Mouse (Mus musculus): ENCODE data around the gene Ugt1a9.

DNA sequence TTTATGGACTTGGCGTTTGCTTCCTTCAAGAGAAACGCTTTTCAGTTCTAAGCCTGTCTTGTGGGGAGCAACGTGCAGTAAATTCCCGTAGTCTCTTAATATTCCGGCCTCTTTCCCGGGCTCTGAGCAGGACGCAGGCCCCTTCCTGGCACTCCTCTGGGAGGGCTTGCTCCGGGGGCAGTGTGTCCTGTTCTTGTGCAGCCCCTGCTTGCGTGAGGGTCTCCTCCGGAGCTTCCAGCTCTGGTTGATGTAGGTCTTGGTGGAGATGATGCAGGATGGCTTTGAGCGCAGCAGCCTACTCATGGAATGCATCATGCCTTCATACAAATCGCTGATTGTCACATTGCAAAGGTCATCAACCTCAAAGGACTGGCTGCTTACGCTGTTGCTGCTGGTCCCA lies 195.5 kb downstream of the Ugt1a9 start:
- TF ChIP-seq CTCF (IDR thresholded peaks at IDR 0.05; ENCODE audit: extremely low read depth, insufficient read depth, low read length) (no peak), POLR2A (IDR thresholded peaks at IDR 0.05; ENCODE audit: extremely low read depth, insufficient read depth, low read length) (no peak)

All from cortical plate, adult 2 months (tissue).